Mouse (Mus musculus) stomach, embryonic 14.5 days (tissue): ENCODE measurements around the gene Hhatl. TPM values are rescaled to one million over a fixed set of nuclear protein-coding genes. Genes with fewer than 3 reads are reported as not detected.

Experiments
- ATAC-seq: fragments of 200-750 bp; cut with Nextera tagmentation; 2 replicates; pipeline ENCODE4 v1.8.0; 2017; ENCODE audit warnings: low read depth, moderate TSS enrichment; ENCODE audit not compliant: insufficient number of reproducible peaks, insufficient read depth, low FRiP score
- H3K27ac ChIP-seq: fragments of 300-500 bp; sonication (generic); 2 replicates; pipeline ENCODE4 v1.5.1; 2014; ENCODE audit warnings: mild to moderate bottlenecking, low read length, moderate library complexity, mixed read lengths
- H3K27me3 ChIP-seq: fragments of 300-500 bp; sonication (generic); 2 replicates; pipeline ENCODE4 v1.6.1; 2014; ENCODE audit warnings: low read length, control low read depth, mixed read lengths; ENCODE audit not compliant: control insufficient read depth, insufficient read depth
- H3K36me3 ChIP-seq: fragments of 300-500 bp; sonication (generic); 2 replicates; pipeline ENCODE4 v1.6.1; 2014; ENCODE audit warnings: mild to moderate bottlenecking, control low read depth, low read length, moderate library complexity, mixed read lengths; ENCODE audit not compliant: control insufficient read depth, insufficient read depth
- H3K4me1 ChIP-seq: fragments of 300-500 bp; sonication (generic); 2 replicates; pipeline ENCODE4 v1.6.1; 2014; ENCODE audit warnings: low read length, control low read depth, mixed read lengths; ENCODE audit not compliant: control insufficient read depth, insufficient read depth
- H3K4me2 ChIP-seq: fragments of 300-500 bp; sonication (generic); replicated peaks from 2 replicates; pipeline ENCODE4 v1.6.1; 2014; ENCODE audit warnings: low read depth, low read length, control low read depth
- H3K4me3 ChIP-seq: fragments of 300-500 bp; sonication (generic); 2 replicates; pipeline ENCODE4 v1.5.1; 2014; ENCODE audit warnings: low read depth, low read length, control low read depth
- H3K9ac ChIP-seq: fragments of 300-500 bp; sonication (generic); replicated peaks from 2 replicates; pipeline ENCODE4 v1.6.1; 2014; ENCODE audit warnings: low read depth, mild to moderate bottlenecking, control low read depth, low read length, moderate library complexity, mixed read lengths
- H3K9me3 ChIP-seq: fragments of 300-500 bp; sonication (generic); 2 replicates; pipeline ENCODE4 v1.6.1; 2016; ENCODE audit warnings: low read depth, low read length, control low read depth; ENCODE audit not compliant: control insufficient read depth
- WGBS: fragments of 180-500 bp; shearing (Covaris S2); extraction: QIAGEN DNeasy Blood & Tissue Kit; methylation state at CpG from one replicate; pipeline ENCODE4 v1.1.7; 2014; 5-methylcytosine and 5-hydroxymethylcytosine counted together
- polyA plus RNA-seq: library from polyadenylated mRNA; unstranded; fragments of >200 nt; fragmentation: Nextera tagmentation; extraction: Ambion mirVana; gene quantifications from 2 replicates; pipeline ENCODE4 v1.2.1, GENCODE M21; 2014

Gene Hhatl
- polyA plus RNA-seq, 1 experiment from 2014 or later, result 1.1 TPM

- H3K27ac ChIP-seq, result no peak overlapping the region
- H3K27me3 ChIP-seq, result no peaks in the 10 kb centered on the region
- no peak overlapping the region for H3K4me3 ChIP-seq
- H3K9ac ChIP-seq, result no peak overlapping the region
- no peak overlapping the region for H3K4me2 ChIP-seq
- H3K36me3 ChIP-seq, result peaks cover 77% of the 10 kb centered on the region
- no peaks in the 10 kb centered on the region for H3K9me3 ChIP-seq
- 90% methylated on average over 8 of the region's 8 CpGs for WGBS
- no peaks in the 10 kb centered on the region for H3K4me1 ChIP-seq
- no peak for ATAC-seq
Measured at GRCm38 (mm10) chr9:121744051-121744450, 48.3 kb downstream of the Hhatl start.

- Histone ChIP-seq H3K4me3 (no peak overlapping the region), H3K4me1 (no peaks in the 10 kb centered on the region), H3K36me3 (peaks cover 48% of the 10 kb centered on the region), H3K9me3 (no peaks in the 10 kb centered on the region), H3K27me3 (no peaks in the 10 kb centered on the region), H3K27ac (no peak overlapping the region), H3K9ac (no peak overlapping the region), H3K4me2 (no peak overlapping the region)
- no peak for ATAC-seq
- WGBS, result 89% methylated on average over 3 of the region's 3 CpGs
Measured at GRCm38 (mm10) chr9:121741168-121741567, 51.1 kb downstream of the Hhatl start.

- no peak for ATAC-seq
- no peaks in the 10 kb centered on the region for H3K4me1 ChIP-seq
- no peak overlapping the region for H3K4me2 ChIP-seq
- no peaks in the 10 kb centered on the region for H3K9me3 ChIP-seq
- H3K9ac ChIP-seq, result no peak overlapping the region
- H3K36me3 ChIP-seq, result peaks cover 42% of the 10 kb centered on the region
- H3K27me3 ChIP-seq, result no peaks in the 10 kb centered on the region
- 89% methylated on average over 6 of the region's 6 CpGs for WGBS
- H3K4me3 ChIP-seq, result no peak overlapping the region
- no peak overlapping the region for H3K27ac ChIP-seq
Measured at GRCm38 (mm10) chr9:121740490-121740889, 51.8 kb downstream of the Hhatl start.

Other genes starting within 250 kb of the Hhatl start
- gene Lyzl4, start 150.4 kb downstream of the Hhatl start, polyA plus RNA-seq, result 0.55 TPM in 1 of 2 replicates, not detected in the other
- gene Vipr1, start 149.8 kb downstream of the Hhatl start, polyA plus RNA-seq, result 0.29 and 0.46 TPM in 2 replicates
- 10.1 and 12.4 TPM in 2 replicates for gene Sec22c, start 87.0 kb downstream of the Hhatl start, polyA plus RNA-seq
- 136 TPM in 2 replicates for gene Ss18l2, start 82.2 kb downstream of the Hhatl start, polyA plus RNA-seq
- gene Nktr, start 73.3 kb downstream of the Hhatl start, polyA plus RNA-seq, result 88.1 and 102 TPM in 2 replicates
- 12.5 and 13.7 TPM in 2 replicates for gene Zfp651, start 33.2 kb downstream of the Hhatl start, polyA plus RNA-seq
- 0.17 and 0.57 TPM in 2 replicates for gene Klhl40, start 14.9 kb downstream of the Hhatl start, polyA plus RNA-seq
- 1.4 TPM in 2 replicates for gene Ccdc13, start 47.0 kb upstream of the Hhatl start, polyA plus RNA-seq
- 289 and 309 TPM in 2 replicates for gene Higd1a, start 65.9 kb upstream of the Hhatl start, polyA plus RNA-seq
- gene Ackr2, start 105.8 kb upstream of the Hhatl start, polyA plus RNA-seq, result 0.25 and 0.32 TPM in 2 replicates
- gene Cyp8b1, start 123.8 kb upstream of the Hhatl start, polyA plus RNA-seq, result not detected in 2 replicates
- gene Fam198a, start 158.5 kb upstream of the Hhatl start, polyA plus RNA-seq, result 4.0 and 4.4 TPM in 2 replicates
- 13.0 and 13.8 TPM in 2 replicates for gene Pomgnt2, start 204.6 kb upstream of the Hhatl start, polyA plus RNA-seq